Mouse (Mus musculus): ENCODE results near the gene Fndc3b.

GRCm38 (mm10) chr3:27581931-27582840 is 128.9 kb downstream of the Fndc3b start:
- no peak for TF ChIP-seq MYC (IDR thresholded peaks at IDR 0.05; ENCODE audit: low read depth, low read length)
- TF ChIP-seq MAX (IDR thresholded peaks at IDR 0.05; ENCODE audit: low read length) = no peak
- TF ChIP-seq POLR2A (IDR thresholded peaks at IDR 0.05; ENCODE audit: low read depth, low read length) = no peak
- TF ChIP-seq E2F4 (IDR thresholded peaks at IDR 0.05; ENCODE audit: insufficient replicate concordance, low read depth, low read length) = no peak
- no peak for TF ChIP-seq CTCF (conservative IDR thresholded peaks at IDR 0.05 in 1 of 2, IDR thresholded peaks at IDR 0.05 in 1 of 2; ENCODE audit: low read depth in 2 of 2, low read length in 2 of 2)
- no peak for TF ChIP-seq HCFC1 (IDR thresholded peaks at IDR 0.05; ENCODE audit: low read depth, low read length)
- TF ChIP-seq EP300 (IDR thresholded peaks at IDR 0.05; ENCODE audit: low read length) = no peak
- TF ChIP-seq TCF12 (IDR thresholded peaks at IDR 0.05; ENCODE audit: low read depth, low read length) = no peak
- TF ChIP-seq KAT2A (IDR thresholded peaks at IDR 0.05; ENCODE audit: insufficient replicate concordance, low read length) = no peak
- TF ChIP-seq ZC3H11A (IDR thresholded peaks at IDR 0.05; ENCODE audit: low read depth, low read length) = no peak
- TF ChIP-seq POLR2AphosphoS2 (IDR thresholded peaks at IDR 0.05; ENCODE audit: low read depth, low read length) = no peak
- TF ChIP-seq JUN (IDR thresholded peaks at IDR 0.05; ENCODE audit: insufficient read depth, low read depth, low read length) = no peak
- TF ChIP-seq USF1 (IDR thresholded peaks at IDR 0.05; ENCODE audit: low read depth, low read length) = no peak
